Mouse (Mus musculus) gastrocnemius, postnatal 10 days (tissue): Measurements from ENCODE around the gene Lcat. TPM values are rescaled to one million over a fixed set of nuclear protein-coding genes. Genes with fewer than 3 reads are reported as not detected.
A peak's percentile ranks its signal among the peaks of the same experiment; 100 is the strongest.

ENCODE experiments used
- DNase-seq: peaks from one replicate; pipeline ENCODE4 v3.0.0; 2021; ENCODE audit warnings: mixed read lengths
- total RNA-seq, 2 experiments: library from RNA; stranded (reverse); gene quantifications; 2 replicates each; pipeline ENCODE4 v1.2.3; 2021

Lcat gene
- total RNA-seq, 2 experiments from 2014 or later = 0.23 to 1.2 TPM

- DNase-seq = no peak
These were observed 640 bp downstream of the Lcat start for GRCm38 (mm10) chr8:105942542-105942941.

GRCm38 (mm10) chr8:105942026-105942425 is 1.2 kb downstream of the Lcat start:
- DNase-seq = no peak

- no peak for DNase-seq
These were observed 4.9 kb downstream of the Lcat start, which contains the start of gene Psmb10 for GRCm38 (mm10) chr8:105938306-105938669. TSS of gene Psmb10 (minus strand) at chr8:105938444.

- DNase-seq = peak; percentile 46
These were observed 5.5 kb downstream of the Lcat start for GRCm38 (mm10) chr8:105937496-105938305.

GRCm38 (mm10) chr8:105936866-105937475 is 6.2 kb downstream of the Lcat start:
- DNase-seq = peak; percentile 78

GRCm38 (mm10) chr8:105935863-105936603 is 7.1 kb downstream of the Lcat start:
- DNase-seq = no peak

- DNase-seq = no peak
These were observed 8.1 kb downstream of the Lcat start for GRCm38 (mm10) chr8:105935105-105935504.

- no peak for DNase-seq
These were observed 9.4 kb downstream of the Lcat start, which contains the start of gene Ctrl for GRCm38 (mm10) chr8:105933762-105934161. TSS of gene Ctrl (minus strand) at chr8:105933862.

GRCm38 (mm10) chr8:105932525-105932924 is 10.7 kb downstream of the Lcat start:
- no peak for DNase-seq

GRCm38 (mm10) chr8:105931271-105931670 is 11.9 kb downstream of the Lcat start:
- DNase-seq = no peak

GRCm38 (mm10) chr8:105930602-105931001 is 12.6 kb downstream of the Lcat start:
- peak; percentile 92 for DNase-seq

GRCm38 (mm10) chr8:105925123-105925522 is 18.1 kb downstream of the Lcat start:
- DNase-seq = no peak

- no peak for DNase-seq
These were observed 23.8 kb downstream of the Lcat start for GRCm38 (mm10) chr8:105919390-105919789.

- no peak for DNase-seq
These were observed 42.1 kb downstream of the Lcat start for GRCm38 (mm10) chr8:105900941-105901616.

- peak; percentile 92 for DNase-seq
These were observed 42.8 kb downstream of the Lcat start, which contains the start of gene Pskh1 for GRCm38 (mm10) chr8:105900180-105900940. TSS of gene Pskh1 (plus strand) at chr8:105900441.

GRCm38 (mm10) chr8:105897801-105898480 is 45.2 kb downstream of the Lcat start:
- DNase-seq = no peak

GRCm38 (mm10) chr8:105893339-105893738 is 49.8 kb downstream of the Lcat start, which contains the start of gene Nrn1l:
TSS of gene Nrn1l (plus strand) at chr8:105893567.
- peak; percentile 72 for DNase-seq

GRCm38 (mm10) chr8:105892432-105892831 is 50.8 kb downstream of the Lcat start:
- DNase-seq = no peak

GRCm38 (mm10) chr8:105890870-105891269 is 52.3 kb downstream of the Lcat start:
- DNase-seq = peak; percentile 47

GRCm38 (mm10) chr8:105889756-105890465 is 53.3 kb downstream of the Lcat start:
- no peak for DNase-seq
